Comparison of ENCODE assay signal across 28 mouse cellular contexts in the genomic region with DNA sequence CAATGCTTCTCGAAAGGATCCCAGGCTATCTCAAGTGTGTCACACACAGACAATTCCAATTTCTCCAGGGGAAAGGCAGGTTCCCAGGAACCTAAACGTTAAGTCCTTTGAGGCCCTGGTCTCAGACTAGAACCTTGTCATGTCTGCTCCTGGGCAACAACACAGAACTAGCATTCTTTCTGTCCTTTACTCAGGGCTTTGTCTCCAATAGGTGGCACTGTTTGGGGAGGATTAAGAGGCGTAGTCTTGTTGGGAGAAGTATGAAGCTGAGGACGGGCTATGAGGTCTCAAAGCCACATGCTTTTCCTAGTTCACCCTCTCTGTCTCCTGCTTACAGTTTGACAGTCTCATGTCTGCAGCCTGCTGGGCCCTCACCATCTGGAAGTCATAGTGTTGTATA. TPM values are rescaled to one million over a fixed set of nuclear protein-coding genes. Genes with fewer than 3 reads are reported as not detected.
DNase-seq lines count a peak whose midpoint lies in the region; ATAC-seq and TF ChIP-seq lines count a peak whose summit lies in the region.
"Had no signal": no experiment of that assay in that cellular context is flagged by ENCODE, and none has a peak within 500 bp of the region (broad histone marks: within the 10 kb centered on the region; RNA-seq: fewer than 3 reads in every experiment).

No protein-coding gene starts in this region.

- H3K4me3 ChIP-seq in gastrocnemius, adult 2 months = no peak overlapping the region
- H3K4me3 ChIP-seq in kidney, postnatal 0 days (replicated peaks; ENCODE audit: low read depth, low read length) = no peak overlapping the region
- no peak overlapping the region for H3K4me3 ChIP-seq in lung, embryonic 14.5 days (ENCODE audit: low read depth, low read length)
- H3K4me3 ChIP-seq: embryonic facial prominence, embryonic 10.5 days; embryonic facial prominence, embryonic 15.5 days; forebrain, embryonic 13.5 days; hindbrain, embryonic 13.5 days; limb, embryonic 12.5 days; liver, embryonic 12.5 days; lung, embryonic 15.5 days; megakaryocyte, embryonic 14.5 days; midbrain, embryonic 13.5 days had no signal

- H3K9ac ChIP-seq in kidney, postnatal 0 days (ENCODE audit: low read depth, low read length) = no peak overlapping the region
- H3K9ac ChIP-seq in lung, embryonic 14.5 days = no peak overlapping the region
- H3K9ac ChIP-seq: embryonic facial prominence, embryonic 15.5 days; forebrain, embryonic 13.5 days; hindbrain, embryonic 13.5 days; limb, embryonic 12.5 days; liver, embryonic 12.5 days; lung, embryonic 15.5 days; midbrain, embryonic 13.5 days had no signal

- 90% methylated on average over 4 of the region's 4 CpGs for WGBS in kidney, postnatal 0 days
- 82% methylated on average over 4 of the region's 4 CpGs for WGBS in lung, embryonic 14.5 days

- intact Hi-C loops in gastrocnemius, adult 2 months (cut with DNase I) = no loop called here
- intact Hi-C loops in gastrocnemius, postnatal 14 days (cut with DNase I; ENCODE audit: low total_unique reads) = no loop called here

- peaks cover under 1% of the 10 kb centered on the region; the same call in 1 of the 2 replicates for H3K4me1 ChIP-seq in kidney, postnatal 0 days (replicated peaks; ENCODE audit: insufficient read depth, low read length)
- H3K4me1 ChIP-seq in lung, embryonic 14.5 days (ENCODE audit: insufficient read depth) = no peaks in the 10 kb centered on the region

- peaks cover 71% of the 10 kb centered on the region for H3K36me3 ChIP-seq in kidney, postnatal 0 days (ENCODE audit: insufficient read depth, low read length)
- peaks cover 90% of the 10 kb centered on the region for H3K36me3 ChIP-seq in lung, embryonic 14.5 days (ENCODE audit: insufficient read depth)

- TF ChIP-seq CTCF in gastrocnemius, adult 2 months (IDR thresholded peaks at IDR 0.05) = peak; percentile 1; the same call in 1 of the 2 replicates
- peak; percentile 21; the same call in 1 of the 2 replicates for TF ChIP-seq CTCF in kidney, postnatal 0 days (IDR thresholded peaks at IDR 0.05; ENCODE audit: low read depth)
- TF ChIP-seq CTCF in lung, embryonic 14.5 days (IDR thresholded peaks at IDR 0.05; ENCODE audit: low read depth) = 0 out of 2 replicates have a peak, but pooled peaks have one; percentile 5

- no peak overlapping the region for H3K27ac ChIP-seq in gastrocnemius, adult 2 months
- H3K27ac ChIP-seq in kidney, postnatal 0 days = no peak overlapping the region
- H3K27ac ChIP-seq in lung, embryonic 14.5 days (ENCODE audit: low read depth) = no peak overlapping the region
- H3K27ac ChIP-seq: embryonic facial prominence, embryonic 10.5 days; embryonic facial prominence, embryonic 15.5 days; forebrain, embryonic 13.5 days; hindbrain, embryonic 13.5 days; limb, embryonic 12.5 days; liver, embryonic 12.5 days; lung, embryonic 15.5 days; midbrain, embryonic 13.5 days had no signal

- H3K9me3 ChIP-seq in kidney, postnatal 0 days (replicated peaks; ENCODE audit: low read length) = no peaks in the 10 kb centered on the region
- H3K9me3 ChIP-seq in lung, embryonic 14.5 days (ENCODE audit: low read depth, low read length) = no peaks in the 10 kb centered on the region
- H3K9me3 ChIP-seq: embryonic facial prominence, embryonic 10.5 days; embryonic facial prominence, embryonic 15.5 days; forebrain, embryonic 13.5 days; hindbrain, embryonic 13.5 days; limb, embryonic 12.5 days; liver, embryonic 12.5 days; lung, embryonic 15.5 days; megakaryocyte, embryonic 14.5 days; midbrain, embryonic 13.5 days had no signal

- H3K4me2 ChIP-seq in kidney, postnatal 0 days (ENCODE audit: low read length) = no peak overlapping the region
- no peak overlapping the region for H3K4me2 ChIP-seq in lung, embryonic 14.5 days
- H3K4me2 ChIP-seq: embryonic facial prominence, embryonic 15.5 days; forebrain, embryonic 13.5 days; hindbrain, embryonic 13.5 days; limb, embryonic 12.5 days; liver, embryonic 12.5 days; lung, embryonic 15.5 days; midbrain, embryonic 13.5 days had no signal

- no peaks in the 10 kb centered on the region for H3K27me3 ChIP-seq in kidney, postnatal 0 days (ENCODE audit: insufficient read depth, low read length)
- no peaks in the 10 kb centered on the region for H3K27me3 ChIP-seq in lung, embryonic 14.5 days (ENCODE audit: insufficient read depth, low read length)
- H3K27me3 ChIP-seq: embryonic facial prominence, embryonic 15.5 days; forebrain, embryonic 13.5 days; hindbrain, embryonic 13.5 days; limb, embryonic 12.5 days; liver, embryonic 12.5 days; lung, embryonic 15.5 days; megakaryocyte, embryonic 14.5 days; midbrain, embryonic 13.5 days had no signal

- no peak for DNase-seq in gastrocnemius, adult 2 months
- no peak for DNase-seq in gastrocnemius, postnatal 14 days
- DNase-seq in kidney, postnatal 0 days (ENCODE audit: low spot score) = no peak
- no peak for DNase-seq in kidney, adult 8-10 months
- DNase-seq in lung, embryonic 14.5 days = no peak
- no peak for DNase-seq in lung, adult 18-20 months
- peak; percentile 60 for DNase-seq in R1 (ENCODE audit: low read depth, low spot score)
- DNase-seq: adrenal gland, adult 8-10 months; cerebellum, adult 8-10 months; cerebellum, postnatal 25 days; gastrocnemius, postnatal 36 days; kidney, adult 18-20 months; kidney, postnatal 4 days; layer of hippocampus, adult 9-11 months; lung, postnatal 4 days; right cerebral cortex, postnatal 25 days; thymus, adult 18-20 months; thymus, postnatal 25 days had no signal

- no peak for ATAC-seq in kidney, postnatal 0 days (replicated peaks; ENCODE audit: low FRiP score, low read depth)
- no peak for ATAC-seq in lung, embryonic 14.5 days (ENCODE audit: insufficient read depth)
- no peak for ATAC-seq in erythroid progenitor cell, adult 5-6 weeks (replicated peaks; ENCODE audit: low FRiP score, poor library complexity, severe bottlenecking)
- ATAC-seq: forebrain, embryonic 13.5 days; liver, embryonic 12.5 days; midbrain, embryonic 13.5 days had no signal

RNA-seq across cellular contexts. Expression of a gene that starts 6.5 kb away (rescaled TPM):
- 1 to 10 TPM; 1.3 to 1.9 TPM for total RNA-seq in gastrocnemius, adult 2 months (2021)
- total RNA-seq in gastrocnemius, postnatal 14 days (2021) = 1 to 10 TPM; 2.1 to 2.3 TPM
- polyA plus RNA-seq in kidney, postnatal 0 days (2015; fragmentation: Nextera tagmentation; extraction: Ambion mirVana) = 8.1 and 8.7 TPM in 2 replicates
- polyA plus RNA-seq in lung, embryonic 14.5 days (2014; fragmentation: Nextera tagmentation; extraction: Ambion mirVana) = 9.9 and 11.0 TPM in 2 replicates
- total RNA-seq in erythroid progenitor cell, adult 5-6 weeks (2015; ENCODE audit: low replicate concordance) = 6.5 and 10.9 TPM in 2 replicates
- 4.5 and 5.1 TPM in 2 replicates for total RNA-seq in erythroid progenitor cell, adult 5-6 weeks (2017; ENCODE audit: low replicate concordance)

RNA-seq across cellular contexts. Expression of a gene that starts 23.9 kb away (rescaled TPM):
- total RNA-seq in gastrocnemius, adult 2 months (2021) = 100 to 1,000 TPM; 112 to 147 TPM
- total RNA-seq in gastrocnemius, postnatal 14 days (2021) = 100 to 1,000 TPM; 133 TPM
- 362 and 409 TPM in 2 replicates for polyA plus RNA-seq in kidney, postnatal 0 days (2015; fragmentation: Nextera tagmentation; extraction: Ambion mirVana)
- polyA plus RNA-seq in lung, embryonic 14.5 days (2014; fragmentation: Nextera tagmentation; extraction: Ambion mirVana) = 338 and 352 TPM in 2 replicates
- 15.1 and 53.0 TPM in 2 replicates for total RNA-seq in erythroid progenitor cell, adult 5-6 weeks (2015; ENCODE audit: low replicate concordance)
- total RNA-seq in erythroid progenitor cell, adult 5-6 weeks (2017; ENCODE audit: low replicate concordance) = 14.5 and 24.8 TPM in 2 replicates

RNA-seq across cellular contexts. Expression of a gene that starts 23.9 kb away (rescaled TPM):
- 10 to 100 TPM; 19.6 to 31.6 TPM for total RNA-seq in gastrocnemius, adult 2 months (2021)
- 10 to 100 TPM; 30.7 to 31.3 TPM for total RNA-seq in gastrocnemius, postnatal 14 days (2021)
- polyA plus RNA-seq in kidney, postnatal 0 days (2015; fragmentation: Nextera tagmentation; extraction: Ambion mirVana) = 92.5 and 95.9 TPM in 2 replicates
- 78.6 and 80.6 TPM in 2 replicates for polyA plus RNA-seq in lung, embryonic 14.5 days (2014; fragmentation: Nextera tagmentation; extraction: Ambion mirVana)
- total RNA-seq in erythroid progenitor cell, adult 5-6 weeks (2015; ENCODE audit: low replicate concordance) = 3.2 and 12.6 TPM in 2 replicates
- total RNA-seq in erythroid progenitor cell, adult 5-6 weeks (2017; ENCODE audit: low replicate concordance) = 8.0 and 33.3 TPM in 2 replicates
